Comparison of ENCODE assay signal across 15 mouse cellular contexts in genomic region chr7:117852866-117853265, GRCm38 (mm10).
"Had no signal": no experiment of that assay in that cellular context is flagged by ENCODE, and none has a peak within 500 bp of the region (broad histone marks: within the 10 kb centered on the region; RNA-seq: fewer than 3 reads in every experiment).

No protein-coding gene starts in this region.

- ATAC-seq: liver, embryonic 12.5 days had no signal

- H3K27ac ChIP-seq: kidney, postnatal 0 days; layer of hippocampus, adult 2 months; limb, embryonic 10.5 days; limb, embryonic 13.5 days; liver, embryonic 12.5 days; liver, embryonic 15.5 days; lung, embryonic 15.5 days had no signal

- H3K4me2 ChIP-seq: limb, embryonic 13.5 days; liver, embryonic 12.5 days; liver, embryonic 15.5 days; lung, embryonic 15.5 days had no signal

- H3K9me3 ChIP-seq: limb, embryonic 10.5 days; limb, embryonic 13.5 days; liver, embryonic 12.5 days; liver, embryonic 15.5 days; lung, embryonic 15.5 days had no signal

- H3K27me3 ChIP-seq: limb, embryonic 13.5 days; liver, embryonic 12.5 days; liver, embryonic 15.5 days; lung, embryonic 15.5 days had no signal

- H3K36me3 ChIP-seq: limb, embryonic 10.5 days; limb, embryonic 13.5 days; liver, embryonic 12.5 days; liver, embryonic 15.5 days; lung, embryonic 15.5 days had no signal

- H3K4me1 ChIP-seq: limb, embryonic 10.5 days; limb, embryonic 13.5 days; liver, embryonic 12.5 days; liver, embryonic 15.5 days; lung, embryonic 15.5 days had no signal

- DNase-seq: kidney, postnatal 25 days; layer of hippocampus, adult 9-11 months; liver; lung, adult 18-20 months; lung, postnatal 10 days; lung, postnatal 4 days; thymus, adult 18-20 months; thymus, postnatal 36 days had no signal

- H3K4me3 ChIP-seq: layer of hippocampus, adult 2 months; limb, embryonic 10.5 days; limb, embryonic 13.5 days; liver, embryonic 12.5 days; liver, embryonic 15.5 days; lung, embryonic 15.5 days had no signal

- H3K9ac ChIP-seq: limb, embryonic 13.5 days; liver, embryonic 12.5 days; liver, embryonic 15.5 days; lung, embryonic 15.5 days had no signal
